Mouse (Mus musculus) bone marrow macrophage, adult 2 months (primary cell): ENCODE results near the gene Gm14180.
"Not testable (repeated sequence)": the region's sequence is repeated elsewhere in the genome, so short reads cannot be mapped to it uniquely, and the experiment has no call there.

Experiments
- CTCF ChIP-seq: IDR thresholded peaks from 2 replicates; pipeline ENCODE4 v1.5.1; 2012; ENCODE audit warnings: low read depth, mild to moderate bottlenecking, low read length, moderate library complexity
- POLR2A ChIP-seq: IDR thresholded peaks from 2 replicates; pipeline ENCODE4 v1.6.1; 2012; ENCODE audit warnings: mild to moderate bottlenecking, low read depth, low read length, borderline replicate concordance

DNA sequence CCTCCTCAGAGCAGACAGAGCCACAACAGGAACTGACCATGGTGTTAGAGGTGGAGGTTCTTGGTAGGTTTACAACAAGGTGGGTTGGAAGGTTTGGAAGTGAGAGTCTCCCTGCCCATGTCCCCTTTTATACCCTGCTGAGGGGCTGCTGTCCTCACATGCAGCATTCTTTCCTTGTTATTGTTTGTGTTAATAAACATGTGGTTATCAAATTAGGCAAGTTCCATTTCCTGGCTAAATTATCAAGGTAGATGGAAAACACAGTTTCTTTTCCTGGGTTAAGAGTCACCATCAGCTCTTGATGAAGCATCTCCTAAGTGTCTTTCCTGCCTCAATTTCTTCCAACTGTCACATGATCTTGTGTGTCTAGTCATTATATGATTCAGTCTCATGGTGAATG lies 38.7 kb upstream of the Gm14180 start, which contains the start of gene Gm11595:
- not testable (repeated sequence) for TF ChIP-seq CTCF, POLR2A
